Mouse (Mus musculus) forebrain, embryonic 12.5 days (tissue): Measurements from ENCODE around the gene Prl3c1. TPM values are rescaled to one million over a fixed set of nuclear protein-coding genes. Genes with fewer than 3 reads are reported as not detected.
"Not testable (repeated sequence)": the region's sequence is repeated elsewhere in the genome, so short reads cannot be mapped to it uniquely, and the experiment has no call there.

ENCODE experiments used
- ATAC-seq: fragments of 200-750 bp; cut with Nextera tagmentation; 2 replicates; pipeline ENCODE4 v1.8.0; 2017; ENCODE audit warnings: moderate TSS enrichment; ENCODE audit not compliant: low FRiP score
- H3K27ac ChIP-seq: fragments of 300-500 bp; sonication (generic); 2 replicates; pipeline ENCODE4 v1.5.1; 2016; ENCODE audit warnings: mild to moderate bottlenecking
- H3K27me3 ChIP-seq: fragments of 300-500 bp; sonication (generic); 2 replicates; pipeline ENCODE4 v1.6.1; 2016; ENCODE audit warnings: mild to moderate bottlenecking
- H3K36me3 ChIP-seq: fragments of 300-500 bp; sonication (generic); replicated peaks from 2 replicates; pipeline ENCODE4 v1.6.1; 2016; ENCODE audit warnings: mild to moderate bottlenecking
- H3K4me1 ChIP-seq: fragments of 300-500 bp; sonication (generic); 2 replicates; pipeline ENCODE4 v1.6.1; 2016
- H3K4me2 ChIP-seq: fragments of 300-500 bp; sonication (generic); 2 replicates; pipeline ENCODE4 v1.6.1; 2016; ENCODE audit warnings: mild to moderate bottlenecking, moderate library complexity
- H3K4me3 ChIP-seq: fragments of 300-500 bp; sonication (generic); replicated peaks from 2 replicates; pipeline ENCODE4 v1.5.1; 2016; ENCODE audit warnings: mild to moderate bottlenecking
- H3K9ac ChIP-seq: fragments of 300-500 bp; sonication (generic); 2 replicates; pipeline ENCODE4 v1.6.1; 2016; ENCODE audit warnings: mild to moderate bottlenecking
- H3K9me3 ChIP-seq: fragments of 300-500 bp; sonication (generic); 2 replicates; pipeline ENCODE4 v1.6.1; 2016
- WGBS: fragments of 180-500 bp; shearing (Covaris S2); methylation state at CpG from one replicate; pipeline ENCODE4 v1.1.7; 2016; 5-methylcytosine and 5-hydroxymethylcytosine counted together
- polyA plus RNA-seq: library from polyadenylated mRNA; unstranded; fragments of >200 nt; fragmentation: Nextera tagmentation; extraction: Ambion mirVana; gene quantifications from 2 replicates; pipeline ENCODE4 v1.2.1, GENCODE M21; 2016

Prl3c1 gene
- not detected in 2 replicates for polyA plus RNA-seq

DNA sequence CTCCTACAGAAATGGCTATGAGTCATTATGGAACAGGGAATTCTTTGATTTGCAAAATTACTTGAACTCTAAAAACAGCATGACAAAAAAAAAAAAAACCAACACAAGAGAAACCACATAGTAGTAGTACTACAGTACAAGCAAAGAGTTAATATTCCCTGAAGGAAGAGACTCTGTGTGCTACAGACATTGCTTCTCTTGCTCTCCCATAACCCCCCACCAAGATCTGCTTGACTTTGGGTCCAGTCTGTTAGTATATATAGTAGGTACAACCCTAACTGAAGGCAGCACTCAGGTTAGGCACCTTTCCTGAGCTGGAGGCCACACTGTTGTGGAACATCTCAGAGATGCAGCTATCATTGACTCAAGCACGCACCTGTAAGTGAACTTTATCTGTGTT is at the start of gene Prl3c1:
TSS of gene Prl3c1 (plus strand) at position 301 of the 400 bp plus-strand sequence.
- H3K36me3 ChIP-seq: no peaks in the 10 kb centered on the region
- H3K9me3 ChIP-seq: no peaks in the 10 kb centered on the region
- no peak for ATAC-seq
- H3K27ac ChIP-seq: no peak within 1 kb of the TSS
- no peak within 1 kb of the TSS for H3K4me3 ChIP-seq
- no peak within 1 kb of the TSS for H3K9ac ChIP-seq
- no peak within 1 kb of the TSS for H3K4me2 ChIP-seq
- no peaks in the 10 kb centered on the region for H3K27me3 ChIP-seq
- no peaks in the 10 kb centered on the region for H3K4me1 ChIP-seq
- WGBS: 98% methylated on average over 1 of the region's 1 CpGs

DNA sequence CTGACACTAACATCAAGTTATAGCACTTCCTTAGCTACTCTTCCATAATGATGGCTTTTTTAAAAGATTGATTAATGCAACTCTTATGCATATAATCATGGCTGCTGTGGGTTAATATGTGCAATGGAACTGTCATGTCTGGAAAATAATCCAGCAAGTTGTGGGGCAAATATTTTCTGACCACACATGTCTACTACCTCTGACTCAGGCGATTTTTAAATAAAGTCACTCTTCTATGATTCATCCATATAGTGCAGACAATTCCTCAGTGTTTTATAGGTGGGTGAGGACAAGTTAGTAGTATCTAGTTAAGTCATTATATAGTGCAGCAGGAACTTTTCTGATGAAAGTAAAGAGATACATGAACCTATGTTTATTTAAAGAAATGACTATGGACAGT is 48.2 kb upstream of the Prl3c1 start:
- no peak for ATAC-seq
- 68% methylated on average over 1 of the region's 1 CpGs for WGBS
- no peaks in the 10 kb centered on the region for H3K36me3 ChIP-seq
- H3K9me3 ChIP-seq: no peaks in the 10 kb centered on the region
- H3K27me3 ChIP-seq: no peaks in the 10 kb centered on the region
- H3K9ac ChIP-seq: no peak overlapping the region
- H3K27ac ChIP-seq: no peak overlapping the region
- H3K4me2 ChIP-seq: no peak overlapping the region
- H3K4me1 ChIP-seq: no peaks in the 10 kb centered on the region
- no peak overlapping the region for H3K4me3 ChIP-seq

DNA sequence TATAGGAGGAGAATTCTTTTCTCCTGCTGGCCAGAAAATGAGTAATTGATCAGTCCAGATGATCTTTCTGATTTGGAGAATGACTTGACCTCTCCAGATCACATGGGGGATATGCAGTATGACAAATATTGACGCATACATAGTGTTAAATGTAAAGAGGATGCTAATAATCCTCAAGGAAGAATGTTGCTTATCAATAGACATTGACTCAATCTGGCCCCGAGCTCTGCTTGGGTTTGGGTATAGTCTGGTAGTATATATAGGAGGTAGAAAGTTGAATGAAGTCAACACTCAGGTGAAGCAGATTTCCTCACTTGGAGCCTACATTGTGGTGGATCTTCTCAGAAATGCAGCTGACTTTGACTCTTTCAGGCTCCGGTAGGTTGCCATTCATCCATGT is 40.0 kb upstream of the Prl3c1 start, which contains the start of gene Prl3d3:
TSS of gene Prl3d3 (plus strand) at position 301 of the 400 bp plus-strand sequence.
- not testable (repeated sequence) for H3K27me3 ChIP-seq, H3K9ac ChIP-seq, ATAC-seq, H3K27ac ChIP-seq, H3K9me3 ChIP-seq, H3K4me3 ChIP-seq, H3K36me3 ChIP-seq, H3K4me2 ChIP-seq, H3K4me1 ChIP-seq
- WGBS: 91% methylated on average over 3 of the region's 3 CpGs

DNA sequence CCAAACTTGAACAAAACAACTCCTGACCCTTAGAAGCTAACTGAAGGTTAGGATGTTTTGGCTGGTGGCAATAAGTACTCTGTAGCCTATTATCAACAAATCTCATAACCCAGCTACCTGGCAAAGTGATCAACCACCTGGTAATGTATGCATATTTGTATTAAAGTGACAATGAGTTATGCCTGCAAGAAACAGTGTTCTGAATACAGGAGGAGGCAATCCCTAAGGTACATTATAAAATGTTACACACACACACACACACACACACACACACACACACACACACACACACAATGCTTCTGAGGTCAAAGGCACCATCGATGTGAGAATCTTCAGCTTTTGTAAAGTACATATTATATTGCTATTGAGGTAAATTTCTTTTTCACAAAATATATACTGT is 45.1 kb downstream of the Prl3c1 start, which contains the start of gene Prl3b1:
TSS of gene Prl3b1 (plus strand) at position 301 of the 400 bp plus-strand sequence.
- Histone ChIP-seq H3K27me3 (no peaks in the 10 kb centered on the region), H3K4me2 (no peak within 1 kb of the TSS), H3K36me3 (no peaks in the 10 kb centered on the region), H3K9ac (no peak within 1 kb of the TSS), H3K4me1 (no peaks in the 10 kb centered on the region), H3K4me3 (no peak within 1 kb of the TSS), H3K9me3 (no peaks in the 10 kb centered on the region), H3K27ac (no peak within 1 kb of the TSS)
- no peak for ATAC-seq
- 93% methylated on average over 1 of the region's 1 CpGs for WGBS

Other genes starting within 250 kb of the Prl3c1 start
- not detected in 2 replicates for gene Prl, start 139.1 kb upstream of the Prl3c1 start, polyA plus RNA-seq
- not detected in 2 replicates for gene Prl3d1, start 102.5 kb upstream of the Prl3c1 start, polyA plus RNA-seq
- gene Prl3d2, start 75.0 kb upstream of the Prl3c1 start, polyA plus RNA-seq: not detected in 2 replicates
- gene Prl3d3, start 39.9 kb upstream of the Prl3c1 start, polyA plus RNA-seq: not detected in 2 replicates
- gene Prl3b1, start 45.2 kb downstream of the Prl3c1 start, polyA plus RNA-seq: 0.29 TPM in 1 of 2 replicates, not detected in the other
- not detected in 2 replicates for gene Prl3a1, start 62.8 kb downstream of the Prl3c1 start, polyA plus RNA-seq
- not detected in 2 replicates for gene Prl6a1, start 116.0 kb downstream of the Prl3c1 start, polyA plus RNA-seq
- gene Prl8a2, start 149.0 kb downstream of the Prl3c1 start, polyA plus RNA-seq: 0.22 TPM in 1 of 2 replicates, not detected in the other
- not detected in 2 replicates for gene Prl2b1, start 194.2 kb downstream of the Prl3c1 start, polyA plus RNA-seq
- not detected in 2 replicates for gene Prl8a6, start 242.0 kb downstream of the Prl3c1 start, polyA plus RNA-seq